Mouse (Mus musculus): ENCODE results near the gene Pbld1. TPM values are rescaled to one million over a fixed set of nuclear protein-coding genes. Genes with fewer than 3 reads are reported as not detected.
A peak's percentile ranks its signal among the peaks of the same experiment; 100 is the strongest.

The Pbld1 gene
- polyA plus RNA-seq, 1 experiment from 2014 or later, result 0.83 TPM

- Histone ChIP-seq H3K4me3 (ENCODE audit: low read depth, low read length) (peak within 1 kb of the TSS; percentile 95), H3K27me3 (ENCODE audit: control insufficient read depth, insufficient read depth, low read length) (no peaks in the 10 kb centered on the region), H3K27ac (ENCODE audit: low read depth, low read length) (peak within 1 kb of the TSS; percentile 100), H3K36me3 (ENCODE audit: control insufficient read depth, insufficient read depth, low read length) (no peaks in the 10 kb centered on the region), H3K9ac (replicated peaks; ENCODE audit: low read depth, low read length) (peak within 1 kb of the TSS; percentile 100), H3K9me3 (ENCODE audit: control insufficient read depth, low read length) (no peaks in the 10 kb centered on the region), H3K4me1 (ENCODE audit: control insufficient read depth, insufficient read depth, low read length) (peaks cover 41% of the 10 kb centered on the region), H3K4me2 (ENCODE audit: low read depth, low read length) (peak within 1 kb of the TSS; percentile 74)
- WGBS, result under 1% methylated on average over 44 of the region's 69 CpGs
- peak; percentile 94 for ATAC-seq (ENCODE audit: low read depth)
Observed at GRCm38 (mm10) chr10:63023749-63024579, 36.0 kb upstream of the Pbld1 start, which contains the start of the genes Hnrnph3 and Pbld2. Gene Hnrnph3, minus strand, starts transcription at chr10:63024217. Gene Pbld2, plus strand, starts transcription at chr10:63024315.

GRCm38 (mm10) chr10:63024580-63024910 is 35.4 kb upstream of the Pbld1 start:
- ATAC-seq (ENCODE audit: low read depth), result peak; percentile 25
- no peaks in the 10 kb centered on the region for H3K9me3 ChIP-seq (ENCODE audit: control insufficient read depth, low read length)
- H3K27me3 ChIP-seq (ENCODE audit: control insufficient read depth, insufficient read depth, low read length), result no peaks in the 10 kb centered on the region
- under 1% methylated on average over 8 of the region's 8 CpGs for whole genome bisulfite sequencing
- H3K4me3 ChIP-seq (ENCODE audit: low read depth, low read length), result peak overlapping the region; percentile 95
- peaks cover 37% of the 10 kb centered on the region for H3K4me1 ChIP-seq (ENCODE audit: control insufficient read depth, insufficient read depth, low read length)
- H3K27ac ChIP-seq (ENCODE audit: low read depth, low read length), result peak overlapping the region; percentile 100
- peak overlapping the region; percentile 74 for H3K4me2 ChIP-seq (ENCODE audit: low read depth, low read length)
- no peaks in the 10 kb centered on the region for H3K36me3 ChIP-seq (ENCODE audit: control insufficient read depth, insufficient read depth, low read length)
- peak overlapping the region; percentile 83 for H3K9ac ChIP-seq (replicated peaks; ENCODE audit: low read depth, low read length)

- ATAC-seq (ENCODE audit: low read depth), result no peak
- H3K4me1 ChIP-seq (ENCODE audit: control insufficient read depth, insufficient read depth, low read length), result peaks cover 37% of the 10 kb centered on the region
Observed at GRCm38 (mm10) chr10:63025016-63025415, 34.9 kb upstream of the Pbld1 start.

GRCm38 (mm10) chr10:63025491-63026011 is 34.4 kb upstream of the Pbld1 start:
- peak overlapping the region; percentile 83; the same call in 1 of the 2 replicates for H3K9ac ChIP-seq (replicated peaks; ENCODE audit: low read depth, low read length)
- H3K4me2 ChIP-seq (ENCODE audit: low read depth, low read length), result peak overlapping the region; percentile 74
- H3K4me3 ChIP-seq (ENCODE audit: low read depth, low read length), result peak overlapping the region; percentile 95
- no peaks in the 10 kb centered on the region for H3K27me3 ChIP-seq (ENCODE audit: control insufficient read depth, insufficient read depth, low read length)
- H3K36me3 ChIP-seq (ENCODE audit: control insufficient read depth, insufficient read depth, low read length), result no peaks in the 10 kb centered on the region
- H3K4me1 ChIP-seq (ENCODE audit: control insufficient read depth, insufficient read depth, low read length), result peaks cover 33% of the 10 kb centered on the region
- no peaks in the 10 kb centered on the region for H3K9me3 ChIP-seq (ENCODE audit: control insufficient read depth, low read length)
- WGBS, result 14% methylated on average over 6 of the region's 6 CpGs
- H3K27ac ChIP-seq (ENCODE audit: low read depth, low read length), result peak overlapping the region; percentile 100
- ATAC-seq (ENCODE audit: low read depth), result no peak

More at GRCm38 (mm10) chr10:63025016-63025415, 34.9 kb upstream of the Pbld1 start:
- Histone ChIP-seq H3K36me3 (ENCODE audit: control insufficient read depth, insufficient read depth, low read length) (no peaks in the 10 kb centered on the region), H3K27ac (ENCODE audit: low read depth, low read length) (peak overlapping the region; percentile 100), H3K4me2 (ENCODE audit: low read depth, low read length) (peak overlapping the region; percentile 74), H3K4me3 (ENCODE audit: low read depth, low read length) (peak overlapping the region; percentile 95), H3K9ac (replicated peaks; ENCODE audit: low read depth, low read length) (peak overlapping the region; percentile 83), H3K27me3 (ENCODE audit: control insufficient read depth, insufficient read depth, low read length) (no peaks in the 10 kb centered on the region), H3K9me3 (ENCODE audit: control insufficient read depth, low read length) (no peaks in the 10 kb centered on the region)
- 21% methylated on average over 2 of the region's 2 CpGs for WGBS

- Histone ChIP-seq H3K4me2 (ENCODE audit: low read depth, low read length) (peak overlapping the region; percentile 74), H3K36me3 (ENCODE audit: control insufficient read depth, insufficient read depth, low read length) (no peaks in the 10 kb centered on the region), H3K9me3 (ENCODE audit: control insufficient read depth, low read length) (no peaks in the 10 kb centered on the region), H3K27me3 (ENCODE audit: control insufficient read depth, insufficient read depth, low read length) (no peaks in the 10 kb centered on the region), H3K4me3 (ENCODE audit: low read depth, low read length) (peak overlapping the region; percentile 2; the same call in 1 of the 2 replicates), H3K9ac (replicated peaks; ENCODE audit: low read depth, low read length) (no peak overlapping the region), H3K27ac (ENCODE audit: low read depth, low read length) (peak overlapping the region; percentile 100), H3K4me1 (ENCODE audit: control insufficient read depth, insufficient read depth, low read length) (peaks cover 26% of the 10 kb centered on the region)
- WGBS, result 7% methylated on average over 8 of the region's 8 CpGs
- ATAC-seq (ENCODE audit: low read depth), result no peak
Observed at GRCm38 (mm10) chr10:63026156-63026794, 33.7 kb upstream of the Pbld1 start.

GRCm38 (mm10) chr10:63026795-63027160 is 33.2 kb upstream of the Pbld1 start:
- Histone ChIP-seq H3K27me3 (ENCODE audit: control insufficient read depth, insufficient read depth, low read length) (no peaks in the 10 kb centered on the region), H3K4me2 (ENCODE audit: low read depth, low read length) (peak overlapping the region; percentile 74; the same call in 1 of the 2 replicates), H3K27ac (ENCODE audit: low read depth, low read length) (peak overlapping the region; percentile 100), H3K9ac (replicated peaks; ENCODE audit: low read depth, low read length) (no peak overlapping the region), H3K4me3 (ENCODE audit: low read depth, low read length) (no peak overlapping the region), H3K4me1 (ENCODE audit: control insufficient read depth, insufficient read depth, low read length) (peaks cover 21% of the 10 kb centered on the region; the same call in 1 of the 2 replicates), H3K9me3 (ENCODE audit: control insufficient read depth, low read length) (no peaks in the 10 kb centered on the region), H3K36me3 (ENCODE audit: control insufficient read depth, insufficient read depth, low read length) (no peaks in the 10 kb centered on the region)
- WGBS, result 34% methylated on average over 6 of the region's 6 CpGs
- ATAC-seq (ENCODE audit: low read depth), result no peak

GRCm38 (mm10) chr10:63027376-63028161 is 32.4 kb upstream of the Pbld1 start:
- H3K27ac ChIP-seq (ENCODE audit: low read depth, low read length), result peak overlapping the region; percentile 100
- 84% methylated on average over 10 of the region's 10 CpGs for WGBS
- H3K4me1 ChIP-seq (ENCODE audit: control insufficient read depth, insufficient read depth, low read length), result peaks cover 19% of the 10 kb centered on the region; the same call in 1 of the 2 replicates
- H3K9ac ChIP-seq (replicated peaks; ENCODE audit: low read depth, low read length), result no peak overlapping the region
- H3K27me3 ChIP-seq (ENCODE audit: control insufficient read depth, insufficient read depth, low read length), result no peaks in the 10 kb centered on the region
- ATAC-seq (ENCODE audit: low read depth), result no peak
- H3K9me3 ChIP-seq (ENCODE audit: control insufficient read depth, low read length), result no peaks in the 10 kb centered on the region
- no peak overlapping the region; the same call in 1 of the 2 replicates for H3K4me2 ChIP-seq (ENCODE audit: low read depth, low read length)
- H3K36me3 ChIP-seq (ENCODE audit: control insufficient read depth, insufficient read depth, low read length), result no peaks in the 10 kb centered on the region
- no peak overlapping the region for H3K4me3 ChIP-seq (ENCODE audit: low read depth, low read length)

- no peak overlapping the region for H3K27ac ChIP-seq (ENCODE audit: low read depth, low read length)
- no peak for ATAC-seq (ENCODE audit: low read depth)
- H3K27me3 ChIP-seq (ENCODE audit: control insufficient read depth, insufficient read depth, low read length), result no peaks in the 10 kb centered on the region
- WGBS, result 54% methylated on average over 4 of the region's 4 CpGs
- H3K9me3 ChIP-seq (ENCODE audit: control insufficient read depth, low read length), result no peaks in the 10 kb centered on the region
- no peak overlapping the region for H3K4me3 ChIP-seq (ENCODE audit: low read depth, low read length)
- H3K4me2 ChIP-seq (ENCODE audit: low read depth, low read length), result no peak overlapping the region
- H3K36me3 ChIP-seq (ENCODE audit: control insufficient read depth, insufficient read depth, low read length), result no peaks in the 10 kb centered on the region
- peaks cover 19% of the 10 kb centered on the region; the same call in 1 of the 2 replicates for H3K4me1 ChIP-seq (ENCODE audit: control insufficient read depth, insufficient read depth, low read length)
- H3K9ac ChIP-seq (replicated peaks; ENCODE audit: low read depth, low read length), result no peak overlapping the region
Observed at GRCm38 (mm10) chr10:63028396-63028795, 31.6 kb upstream of the Pbld1 start.
